Mouse (Mus musculus) lung, adult 2 months (tissue): ENCODE data around the gene Nectin4. TPM values are rescaled to one million over a fixed set of nuclear protein-coding genes. Genes with fewer than 3 reads are reported as not detected.

Experiments used
- DNase-seq: peaks from one replicate; pipeline ENCODE4 v3.0.0; 2022
- H3K4me1 ChIP-seq: fragments of 200-500 bp; 2 replicates; pipeline ENCODE4 v1.6.1; 2011; ENCODE audit warnings: low read length; ENCODE audit not compliant: control insufficient read depth, insufficient read depth
- H3K4me3 ChIP-seq: fragments of 200-500 bp; replicated peaks from 2 replicates; pipeline ENCODE3; 2011; ENCODE audit warnings: low read depth, mild to moderate bottlenecking, control low read depth, low read length; ENCODE audit errors: extremely low read depth
- CTCF ChIP-seq: fragments of 200-500 bp; IDR thresholded peaks from 2 replicates; pipeline ENCODE4 v1.5.1; 2011; ENCODE audit warnings: mild to moderate bottlenecking, low read length, control low read depth; ENCODE audit not compliant: insufficient read depth
- POLR2A ChIP-seq: fragments of 200-500 bp; IDR thresholded peaks from 2 replicates; pipeline ENCODE4 v1.6.1; 2011; ENCODE audit warnings: low read depth, mild to moderate bottlenecking, control low read depth, low read length, borderline replicate concordance; ENCODE audit errors: extremely low read depth
- WGBS: fragments of 180-500 bp; shearing (Covaris S2); methylation state at CpG from one replicate; pipeline ENCODE4 v1.1.7; 2018; 5-methylcytosine and 5-hydroxymethylcytosine counted together
- polyA plus RNA-seq: library from polyadenylated mRNA; depleted of rRNA; stranded (reverse); fragments of >200 nt; gene quantifications from 2 replicates; pipeline ENCODE4 v1.2.3, GENCODE M21; 2012

Gene Nectin4
- polyA plus RNA-seq, 1 experiment: 19.2 TPM

DNA sequence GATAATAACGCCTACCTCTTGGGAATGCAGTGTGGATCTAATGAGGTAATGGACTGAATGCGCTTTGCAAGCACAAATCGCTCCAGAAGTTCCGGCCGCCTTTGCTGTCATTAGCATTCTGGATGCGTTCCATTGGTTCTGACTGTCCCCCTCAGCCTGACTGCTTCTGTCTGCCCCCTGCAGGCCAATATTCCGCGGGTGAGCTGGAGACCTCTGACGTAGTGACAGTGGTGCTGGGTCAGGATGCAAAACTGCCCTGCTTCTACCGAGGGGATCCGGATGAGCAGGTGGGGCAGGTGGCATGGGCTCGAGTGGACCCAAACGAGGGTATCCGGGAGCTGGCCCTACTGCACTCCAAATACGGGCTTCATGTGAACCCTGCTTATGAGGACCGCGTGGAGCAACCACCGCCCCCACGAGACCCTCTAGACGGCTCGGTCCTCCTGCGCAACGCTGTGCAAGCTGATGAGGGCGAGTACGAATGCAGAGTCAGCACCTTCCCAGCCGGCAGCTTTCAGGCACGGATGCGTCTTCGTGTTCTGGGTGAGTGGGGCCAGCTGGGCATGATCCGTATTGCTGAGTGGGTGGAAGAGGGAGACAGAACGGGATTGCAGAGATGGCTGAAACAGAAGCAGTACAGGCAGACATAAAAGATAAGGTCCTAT, 10.2 kb downstream of the Nectin4 start:
- WGBS: 7% methylated on average over 31 of the region's 31 CpGs
- Histone ChIP-seq H3K4me1 (peaks cover 8% of the 10 kb centered on the region), H3K4me3 (no peak overlapping the region)
- DNase-seq: peak; percentile 78
- TF ChIP-seq POLR2A: no peak
- TF ChIP-seq CTCF: peak; percentile 76

DNA sequence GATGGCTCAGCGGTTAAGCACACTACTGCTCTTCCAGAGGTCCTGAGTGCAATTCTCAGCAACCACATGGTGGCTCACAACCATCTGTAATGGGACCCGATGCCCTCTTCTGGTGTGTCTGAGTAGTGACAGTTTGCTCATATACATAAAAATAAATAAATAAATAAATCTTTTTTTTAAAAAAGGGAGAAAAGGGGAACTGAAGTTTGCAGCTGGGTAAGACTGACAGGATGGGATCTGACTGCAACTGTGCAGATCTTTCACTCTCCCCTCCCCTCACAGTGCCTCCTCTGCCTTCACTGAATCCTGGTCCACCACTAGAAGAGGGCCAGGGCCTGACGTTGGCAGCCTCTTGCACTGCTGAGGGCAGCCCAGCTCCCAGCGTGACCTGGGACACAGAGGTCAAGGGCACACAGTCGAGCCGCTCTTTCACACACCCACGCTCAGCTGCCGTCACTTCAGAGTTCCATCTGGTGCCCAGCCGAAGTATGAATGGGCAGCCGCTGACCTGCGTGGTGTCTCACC, 12.3 kb downstream of the Nectin4 start:
- no peak for DNase-seq
- WGBS: 74% methylated on average over 11 of the region's 11 CpGs
- H3K4me1 ChIP-seq: peaks cover 5% of the 10 kb centered on the region; the same call in 1 of the 2 replicates
- no peak for TF ChIP-seq POLR2A
- TF ChIP-seq CTCF: no peak
- H3K4me3 ChIP-seq: no peak overlapping the region

DNA sequence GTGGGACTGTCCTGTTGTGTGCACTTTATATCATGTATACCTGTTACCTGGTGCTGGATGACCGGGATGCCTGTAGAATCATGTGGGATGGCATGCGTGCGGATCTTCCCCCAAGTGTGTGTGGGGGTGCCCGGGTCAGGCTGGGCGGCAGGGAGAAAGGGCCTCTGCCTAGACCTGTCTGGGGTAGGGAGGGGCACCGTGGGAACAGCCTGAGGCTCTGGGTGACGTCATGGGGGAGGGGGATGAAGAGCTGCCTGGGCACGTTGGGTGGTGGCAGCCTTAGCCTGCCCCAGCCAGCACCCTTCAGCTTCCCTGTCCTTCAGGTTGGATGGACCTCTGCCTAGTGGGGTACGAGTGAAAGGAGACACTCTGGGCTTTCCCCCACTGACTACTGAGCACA, 14.5 kb downstream of the Nectin4 start:
- Histone ChIP-seq H3K4me1 (peaks cover 5% of the 10 kb centered on the region; the same call in 1 of the 2 replicates), H3K4me3 (no peak overlapping the region)
- TF ChIP-seq CTCF (no peak), POLR2A (no peak)
- WGBS: 64% methylated on average over 9 of the region's 9 CpGs
- no peak for DNase-seq

DNA sequence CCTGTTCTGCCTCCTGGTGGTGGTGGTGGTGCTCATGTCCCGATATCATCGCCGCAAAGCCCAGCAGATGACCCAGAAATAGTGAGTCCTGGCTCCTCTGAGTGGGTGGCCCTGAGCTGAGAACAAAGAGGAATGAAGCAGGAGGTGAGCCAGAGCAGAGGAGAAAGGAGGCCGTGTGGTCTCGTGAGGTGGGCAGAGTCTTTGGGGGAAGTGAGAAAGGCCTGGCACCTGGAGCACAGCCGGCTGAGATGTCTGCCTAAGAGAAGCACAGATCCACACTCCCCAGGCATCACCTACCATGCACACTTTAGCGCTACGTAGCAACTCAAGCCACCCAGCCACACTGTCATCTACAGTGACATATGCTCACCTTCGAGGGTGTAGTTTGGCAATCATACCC, 15.3 kb downstream of the Nectin4 start:
- DNase-seq: no peak
- 61% methylated on average over 9 of the region's 9 CpGs for WGBS
- TF ChIP-seq CTCF (no peak), POLR2A (no peak)
- H3K4me3 ChIP-seq: no peak overlapping the region
- H3K4me1 ChIP-seq: peaks cover 1% of the 10 kb centered on the region; the same call in 1 of the 2 replicates

DNA sequence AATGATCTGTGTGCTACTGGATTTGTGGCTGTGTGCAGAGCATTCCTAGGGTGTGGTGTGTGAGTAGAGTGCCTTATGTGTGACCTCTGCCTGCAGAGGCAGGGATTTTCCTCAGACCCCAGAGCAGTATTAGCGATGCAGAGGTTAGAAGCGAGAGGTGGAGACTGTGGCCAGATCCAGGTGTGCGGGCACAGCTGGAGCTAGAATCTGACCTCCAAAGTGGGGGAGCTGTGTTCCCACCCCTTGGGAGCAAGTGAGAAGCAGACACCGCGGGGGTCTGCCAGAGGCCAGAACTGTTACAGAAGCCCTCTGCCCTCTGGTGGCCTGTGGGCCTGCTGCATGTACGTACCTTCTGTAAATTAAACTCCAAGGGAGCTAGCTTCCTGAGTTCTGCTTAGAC, 17.2 kb downstream of the Nectin4 start:
- no peak for DNase-seq
- H3K4me1 ChIP-seq: no peaks in the 10 kb centered on the region
- WGBS: 52% methylated on average over 6 of the region's 6 CpGs
- TF ChIP-seq CTCF: 0 out of 2 replicates have a peak, but pooled peaks have one; percentile 10
- no peak for TF ChIP-seq POLR2A
- H3K4me3 ChIP-seq: no peak overlapping the region

GRCm38 (mm10) chr1:171388376-171389102, 18.6 kb downstream of the Nectin4 start, which contains the start of gene Arhgap30:
Gene Arhgap30, plus strand, starts transcription at chr1:171388954.
- Histone ChIP-seq H3K4me1 (no peaks in the 10 kb centered on the region), H3K4me3 (peak within 1 kb of the TSS; percentile 43)
- no peak for TF ChIP-seq CTCF
- TF ChIP-seq POLR2A: peak; percentile 56; the same call in 1 of the 2 replicates
- 62% methylated on average over 15 of the region's 15 CpGs for WGBS
- no peak for DNase-seq

DNA sequence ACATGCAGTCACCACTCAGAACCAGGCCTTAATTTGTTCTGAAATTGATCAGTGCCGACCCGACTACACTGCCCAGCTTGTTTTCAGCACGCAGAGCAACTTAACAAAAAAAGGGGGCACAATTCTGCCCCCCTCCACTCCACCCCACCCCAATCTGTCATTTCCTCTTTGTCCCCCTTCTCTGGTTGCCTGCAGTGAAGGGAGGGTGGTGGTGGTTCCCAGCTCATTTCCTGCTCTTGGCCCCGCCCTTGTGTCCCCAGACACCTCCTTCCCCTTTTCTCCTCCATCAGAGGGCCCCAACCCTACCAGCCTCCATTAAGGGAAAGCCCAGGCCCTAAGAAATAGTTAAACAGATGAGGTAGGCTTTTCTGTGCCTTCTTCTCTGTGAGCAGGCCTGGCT, 20.2 kb downstream of the Nectin4 start:
- 56% methylated on average over 4 of the region's 4 CpGs for WGBS
- TF ChIP-seq CTCF (no peak), POLR2A (no peak)
- no peak for DNase-seq
- peak overlapping the region; percentile 43 for H3K4me3 ChIP-seq
- no peaks in the 10 kb centered on the region for H3K4me1 ChIP-seq

GRCm38 (mm10) chr1:171401821-171402220, 31.9 kb downstream of the Nectin4 start:
- no peaks in the 10 kb centered on the region for H3K4me1 ChIP-seq
- DNase-seq: no peak
- WGBS: 72% methylated on average over 4 of the region's 4 CpGs
- TF ChIP-seq POLR2A (no peak), CTCF (no peak)
- H3K4me3 ChIP-seq: no peak overlapping the region

DNA sequence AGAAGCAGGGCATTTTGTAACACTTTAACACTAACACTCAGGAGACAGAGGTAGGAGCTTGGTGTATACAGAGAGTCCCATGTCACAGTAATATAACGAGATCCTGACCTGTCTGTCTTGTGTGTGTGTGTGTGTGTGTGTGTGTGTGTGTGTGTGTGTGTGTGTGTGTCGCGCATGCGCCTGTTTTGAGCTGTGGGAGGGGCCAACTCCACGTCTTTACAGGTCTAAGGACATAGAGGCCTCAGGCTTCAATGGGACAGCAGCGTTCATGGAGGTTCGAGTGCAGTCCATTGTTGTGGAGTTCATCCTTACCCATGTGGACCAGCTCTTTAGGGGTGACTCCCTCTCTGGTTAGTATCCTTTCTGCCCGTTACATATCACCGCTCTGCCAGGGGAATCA, 33.1 kb downstream of the Nectin4 start:
- TF ChIP-seq POLR2A: no peak
- no peak for TF ChIP-seq CTCF
- no peaks in the 10 kb centered on the region for H3K4me1 ChIP-seq
- 78% methylated on average over 9 of the region's 9 CpGs for WGBS
- no peak for DNase-seq
- H3K4me3 ChIP-seq: no peak overlapping the region
